Mouse (Mus musculus): ENCODE data around the gene Cux2. TPM values are rescaled to one million over a fixed set of nuclear protein-coding genes. Genes with fewer than 3 reads are reported as not detected.
A peak's percentile ranks its signal among the peaks of the same experiment; 100 is the strongest.

The Cux2 gene
- polyA plus RNA-seq (2015; fragmentation: Nextera tagmentation; extraction: Ambion mirVana), result 1.5 and 1.9 TPM in 2 replicates

GRCm38 (mm10) chr5:122050017-122050831 is at the start of gene Cux2:
Cux2 (minus strand) TSS chr5:122050102.
- H3K9ac ChIP-seq (ENCODE audit: low read depth, low read length), result peak within 1 kb of the TSS; percentile 52
- H3K27me3 ChIP-seq (replicated peaks; ENCODE audit: control insufficient read depth, insufficient read depth, low read length), result peaks cover 44% of the 10 kb centered on the region
- TF ChIP-seq CTCF (IDR thresholded peaks at IDR 0.05; ENCODE audit: low read depth), result peak; percentile 80
- no peaks in the 10 kb centered on the region for H3K9me3 ChIP-seq (ENCODE audit: control insufficient read depth)
- H3K4me1 ChIP-seq (replicated peaks; ENCODE audit: control insufficient read depth, insufficient read depth, low read length), result 0 out of 2 replicates have a peak, but pooled peaks cover 3% of the 10 kb centered on the region
- peak; percentile 69 for ATAC-seq
- H3K36me3 ChIP-seq (ENCODE audit: control insufficient read depth, insufficient read depth), result no peaks in the 10 kb centered on the region
- H3K4me2 ChIP-seq (replicated peaks; ENCODE audit: low read depth), result peak within 1 kb of the TSS; percentile 89
- H3K4me3 ChIP-seq (ENCODE audit: low read depth, low read length), result peak within 1 kb of the TSS; percentile 70
- no peak within 1 kb of the TSS for H3K27ac ChIP-seq (ENCODE audit: low read depth, low read length)
- WGBS, result under 1% methylated on average over 80 of the region's 90 CpGs

GRCm38 (mm10) chr5:122094439-122094838 is 44.5 kb upstream of the Cux2 start:
- H3K27me3 ChIP-seq (replicated peaks; ENCODE audit: control insufficient read depth, insufficient read depth, low read length), result no peaks in the 10 kb centered on the region
- H3K4me1 ChIP-seq (replicated peaks; ENCODE audit: control insufficient read depth, insufficient read depth, low read length), result no peaks in the 10 kb centered on the region
- no peaks in the 10 kb centered on the region for H3K9me3 ChIP-seq (ENCODE audit: control insufficient read depth)
- H3K9ac ChIP-seq (ENCODE audit: low read depth, low read length), result no peak overlapping the region
- no peak for TF ChIP-seq CTCF (IDR thresholded peaks at IDR 0.05; ENCODE audit: low read depth)
- no peak overlapping the region for H3K27ac ChIP-seq (ENCODE audit: low read depth, low read length)
- no peaks in the 10 kb centered on the region for H3K36me3 ChIP-seq (ENCODE audit: control insufficient read depth, insufficient read depth)
- H3K4me2 ChIP-seq (replicated peaks; ENCODE audit: low read depth), result no peak overlapping the region
- WGBS, result 86% methylated on average over 10 of the region's 10 CpGs
- no peak overlapping the region for H3K4me3 ChIP-seq (ENCODE audit: low read depth, low read length)
- no peak for ATAC-seq

- H3K9me3 ChIP-seq (ENCODE audit: control insufficient read depth), result no peaks in the 10 kb centered on the region
- no peak overlapping the region for H3K9ac ChIP-seq (ENCODE audit: low read depth, low read length)
- H3K36me3 ChIP-seq (ENCODE audit: control insufficient read depth, insufficient read depth), result no peaks in the 10 kb centered on the region
- TF ChIP-seq CTCF (IDR thresholded peaks at IDR 0.05; ENCODE audit: low read depth), result no peak
- no peak for ATAC-seq
- H3K27ac ChIP-seq (ENCODE audit: low read depth, low read length), result no peak overlapping the region
- H3K27me3 ChIP-seq (replicated peaks; ENCODE audit: control insufficient read depth, insufficient read depth, low read length), result no peaks in the 10 kb centered on the region
- WGBS, result 86% methylated on average over 14 of the region's 14 CpGs
- H3K4me2 ChIP-seq (replicated peaks; ENCODE audit: low read depth), result no peak overlapping the region
- H3K4me3 ChIP-seq (ENCODE audit: low read depth, low read length), result no peak overlapping the region
- no peaks in the 10 kb centered on the region for H3K4me1 ChIP-seq (replicated peaks; ENCODE audit: control insufficient read depth, insufficient read depth, low read length)
These were observed 43.8 kb upstream of the Cux2 start for GRCm38 (mm10) chr5:122093734-122094133.

- TF ChIP-seq CTCF (IDR thresholded peaks at IDR 0.05; ENCODE audit: low read depth), result no peak
- WGBS, result 74% methylated on average over 11 of the region's 11 CpGs
These were observed 42.9 kb upstream of the Cux2 start for GRCm38 (mm10) chr5:122092794-122093193.

GRCm38 (mm10) chr5:122091070-122091469 is 41.2 kb upstream of the Cux2 start:
- no peak overlapping the region for H3K4me3 ChIP-seq (ENCODE audit: low read depth, low read length)
- no peak for ATAC-seq
- H3K4me2 ChIP-seq (replicated peaks; ENCODE audit: low read depth), result no peak overlapping the region
- no peaks in the 10 kb centered on the region for H3K36me3 ChIP-seq (ENCODE audit: control insufficient read depth, insufficient read depth)
- no peak overlapping the region for H3K9ac ChIP-seq (ENCODE audit: low read depth, low read length)
- peak; percentile 92 for TF ChIP-seq CTCF (IDR thresholded peaks at IDR 0.05; ENCODE audit: low read depth)
- no peak overlapping the region for H3K27ac ChIP-seq (ENCODE audit: low read depth, low read length)
- 14% methylated on average over 15 of the region's 15 CpGs for WGBS
- no peaks in the 10 kb centered on the region for H3K4me1 ChIP-seq (replicated peaks; ENCODE audit: control insufficient read depth, insufficient read depth, low read length)
- H3K27me3 ChIP-seq (replicated peaks; ENCODE audit: control insufficient read depth, insufficient read depth, low read length), result no peaks in the 10 kb centered on the region
- H3K9me3 ChIP-seq (ENCODE audit: control insufficient read depth), result no peaks in the 10 kb centered on the region

More at GRCm38 (mm10) chr5:122092794-122093193, 42.9 kb upstream of the Cux2 start:
- Histone ChIP-seq H3K27ac (ENCODE audit: low read depth, low read length) (no peak overlapping the region), H3K4me1 (replicated peaks; ENCODE audit: control insufficient read depth, insufficient read depth, low read length) (no peaks in the 10 kb centered on the region), H3K9me3 (ENCODE audit: control insufficient read depth) (no peaks in the 10 kb centered on the region), H3K36me3 (ENCODE audit: control insufficient read depth, insufficient read depth) (no peaks in the 10 kb centered on the region), H3K9ac (ENCODE audit: low read depth, low read length) (no peak overlapping the region), H3K4me2 (replicated peaks; ENCODE audit: low read depth) (no peak overlapping the region), H3K4me3 (ENCODE audit: low read depth, low read length) (no peak overlapping the region), H3K27me3 (replicated peaks; ENCODE audit: control insufficient read depth, insufficient read depth, low read length) (no peaks in the 10 kb centered on the region)
- no peak for ATAC-seq

- no peak for TF ChIP-seq CTCF (IDR thresholded peaks at IDR 0.05; ENCODE audit: low read depth)
- Histone ChIP-seq H3K9ac (ENCODE audit: low read depth, low read length) (no peak overlapping the region), H3K4me1 (replicated peaks; ENCODE audit: control insufficient read depth, insufficient read depth, low read length) (no peaks in the 10 kb centered on the region), H3K27ac (ENCODE audit: low read depth, low read length) (no peak overlapping the region), H3K27me3 (replicated peaks; ENCODE audit: control insufficient read depth, insufficient read depth, low read length) (no peaks in the 10 kb centered on the region), H3K36me3 (ENCODE audit: control insufficient read depth, insufficient read depth) (no peaks in the 10 kb centered on the region), H3K4me2 (replicated peaks; ENCODE audit: low read depth) (no peak overlapping the region), H3K9me3 (ENCODE audit: control insufficient read depth) (no peaks in the 10 kb centered on the region), H3K4me3 (ENCODE audit: low read depth, low read length) (no peak overlapping the region)
- WGBS, result 81% methylated on average over 8 of the region's 8 CpGs
- no peak for ATAC-seq
These were observed 39.8 kb upstream of the Cux2 start for GRCm38 (mm10) chr5:122089664-122090063.

Data from intestine, postnatal 0 days (tissue).